Mouse (Mus musculus): ENCODE data around the gene Zfp184.

- TF ChIP-seq CTCF (IDR thresholded peaks at IDR 0.05; ENCODE audit: insufficient read depth, low read depth, low read length) (no peak), POLR2A (IDR thresholded peaks at IDR 0.05; ENCODE audit: insufficient read depth, low read depth, low read length) (no peak)
Observed at GRCm38 (mm10) chr13:21933626-21934548, 11.0 kb upstream of the Zfp184 start.
